In genomic region chr4:148232615-148233014, GRCm38 (mm10) we compare ENCODE assay signal across 18 mouse cellular contexts. TPM values are rescaled to one million over a fixed set of nuclear protein-coding genes. Genes with fewer than 3 reads are reported as not detected.
A peak's percentile ranks its signal among the peaks of the same experiment; 100 is the strongest.
DNase-seq lines count a peak whose midpoint lies in the region; ATAC-seq lines count a peak whose summit lies in the region.
"Had no signal": no experiment of that assay in that cellular context is flagged by ENCODE, and none has a peak within 500 bp of the region (broad histone marks: within the 10 kb centered on the region; RNA-seq: fewer than 3 reads in every experiment).

No protein-coding gene starts in this region.

- ATAC-seq in hindbrain, embryonic 11.5 days (ENCODE audit: low FRiP score) = peak; percentile 61; the same call in 1 of the 2 replicates
- no peak for ATAC-seq in midbrain, embryonic 14.5 days (ENCODE audit: low FRiP score, low TSS enrichment)
- no peak for ATAC-seq in inflammation-experienced regulatory T-cells, adult 6 months

- no peak overlapping the region for H3K9ac ChIP-seq in hindbrain, embryonic 11.5 days (ENCODE audit: low read depth, low read length)
- H3K9ac ChIP-seq in midbrain, embryonic 14.5 days (replicated peaks; ENCODE audit: low read length) = no peak overlapping the region
- H3K9ac ChIP-seq: embryonic facial prominence, embryonic 12.5 days; limb, embryonic 13.5 days; liver, embryonic 13.5 days; lung, embryonic 14.5 days had no signal

- no peak overlapping the region for H3K4me2 ChIP-seq in hindbrain, embryonic 11.5 days (replicated peaks; ENCODE audit: low read depth, low read length)
- no peak overlapping the region for H3K4me2 ChIP-seq in midbrain, embryonic 14.5 days (ENCODE audit: low read length)
- H3K4me2 ChIP-seq: embryonic facial prominence, embryonic 12.5 days; limb, embryonic 13.5 days; liver, embryonic 13.5 days; lung, embryonic 14.5 days had no signal

- WGBS in hindbrain, embryonic 11.5 days = 56% methylated on average over 10 of the region's 10 CpGs
- WGBS in hindbrain, embryonic 10.5 days = 64% methylated on average over 10 of the region's 10 CpGs
- 40% methylated on average over 10 of the region's 10 CpGs for WGBS in midbrain, embryonic 14.5 days

- no peak overlapping the region for H3K4me3 ChIP-seq in hindbrain, embryonic 11.5 days (ENCODE audit: low read depth, low read length)
- no peak overlapping the region for H3K4me3 ChIP-seq in hindbrain, embryonic 10.5 days
- H3K4me3 ChIP-seq in midbrain, embryonic 14.5 days (replicated peaks; ENCODE audit: low read depth, low read length) = no peak overlapping the region
- H3K4me3 ChIP-seq: embryonic facial prominence, embryonic 12.5 days; limb, embryonic 13.5 days; liver, embryonic 13.5 days had no signal

- no peak overlapping the region for H3K27ac ChIP-seq in hindbrain, embryonic 11.5 days (ENCODE audit: low read depth, low read length)
- H3K27ac ChIP-seq in hindbrain, embryonic 10.5 days = no peak overlapping the region
- no peak overlapping the region for H3K27ac ChIP-seq in midbrain, embryonic 14.5 days (replicated peaks; ENCODE audit: low read depth, low read length)
- H3K27ac ChIP-seq: embryonic facial prominence, embryonic 12.5 days; limb, embryonic 13.5 days; liver, embryonic 13.5 days had no signal

- H3K27me3 ChIP-seq in hindbrain, embryonic 11.5 days (ENCODE audit: control insufficient read depth, insufficient read depth, low read length) = peaks cover 2% of the 10 kb centered on the region; the same call in 1 of the 2 replicates
- peaks cover 3% of the 10 kb centered on the region; the same call in 1 of the 2 replicates for H3K27me3 ChIP-seq in hindbrain, embryonic 10.5 days (ENCODE audit: insufficient read depth, poor library complexity, severe bottlenecking)
- H3K27me3 ChIP-seq in midbrain, embryonic 14.5 days (ENCODE audit: control insufficient read depth, insufficient read depth, low read length) = no peaks in the 10 kb centered on the region
- H3K27me3 ChIP-seq: embryonic facial prominence, embryonic 12.5 days; limb, embryonic 13.5 days; liver, embryonic 13.5 days had no signal

- H3K9me3 ChIP-seq in hindbrain, embryonic 11.5 days (ENCODE audit: control insufficient read depth, low read length) = no peaks in the 10 kb centered on the region
- no peaks in the 10 kb centered on the region for H3K9me3 ChIP-seq in hindbrain, embryonic 10.5 days
- H3K9me3 ChIP-seq in midbrain, embryonic 14.5 days (ENCODE audit: control insufficient read depth, low read length) = no peaks in the 10 kb centered on the region
- H3K9me3 ChIP-seq: embryonic facial prominence, embryonic 12.5 days; G1E; limb, embryonic 13.5 days; liver, embryonic 13.5 days had no signal

- no peaks in the 10 kb centered on the region for H3K36me3 ChIP-seq in hindbrain, embryonic 11.5 days (ENCODE audit: control insufficient read depth, insufficient read depth, low read length)
- no peaks in the 10 kb centered on the region for H3K36me3 ChIP-seq in hindbrain, embryonic 10.5 days
- no peaks in the 10 kb centered on the region for H3K36me3 ChIP-seq in midbrain, embryonic 14.5 days (ENCODE audit: control insufficient read depth, insufficient read depth, low read length)
- H3K36me3 ChIP-seq: embryonic facial prominence, embryonic 12.5 days; G1E; limb, embryonic 13.5 days; liver, embryonic 13.5 days had no signal

- no peaks in the 10 kb centered on the region for H3K4me1 ChIP-seq in hindbrain, embryonic 11.5 days (replicated peaks; ENCODE audit: control insufficient read depth, insufficient read depth, low read length)
- H3K4me1 ChIP-seq in hindbrain, embryonic 10.5 days (replicated peaks) = peaks cover 16% of the 10 kb centered on the region
- peaks cover 27% of the 10 kb centered on the region for H3K4me1 ChIP-seq in midbrain, embryonic 14.5 days (ENCODE audit: control insufficient read depth, insufficient read depth, low read length)
- H3K4me1 ChIP-seq: embryonic facial prominence, embryonic 12.5 days; limb, embryonic 13.5 days; liver, embryonic 13.5 days had no signal

- peak; percentile 58 to 67 for DNase-seq in cerebellum, postnatal 10 days
- DNase-seq in cerebellum, postnatal 4 days (ENCODE audit: low spot score in 2 of 2) = no peak
- no peak for DNase-seq in hindbrain, embryonic 11.5 days (ENCODE audit: low spot score)
- no peak for DNase-seq in hindbrain, embryonic 10.5 days (ENCODE audit: low spot score)
- DNase-seq in brain, adult 2 months (ENCODE audit: low read depth, low spot score) = peak; percentile 31
- peak; percentile 34 for DNase-seq in midbrain, embryonic 14.5 days
- DNase-seq in kidney, postnatal 14 days = no peak
- DNase-seq: adrenal gland, postnatal 25 days; kidney, adult 11 months; layer of hippocampus, postnatal 36 days; liver, embryonic 13.5 days; lung, embryonic 14.5 days; lung, postnatal 36 days; right cerebral cortex, postnatal 4 days had no signal

RNA-seq across cellular contexts. Expression of gene Disp3, which starts 55.1 kb away (rescaled TPM):
- 6.4 and 7.0 TPM in 2 replicates for polyA plus RNA-seq in hindbrain, embryonic 11.5 days (2014; fragmentation: Nextera tagmentation; extraction: Ambion mirVana)
- 3.7 and 10.7 TPM in 2 replicates for polyA plus RNA-seq in hindbrain, embryonic 10.5 days (2016; fragmentation: Nextera tagmentation; extraction: Ambion mirVana)
- polyA plus RNA-seq in midbrain, embryonic 14.5 days (2014; fragmentation: Nextera tagmentation; extraction: Ambion mirVana) = 10.6 and 11.8 TPM in 2 replicates
- not detected for polyA plus RNA-seq in inflammation-experienced regulatory T-cells, adult 6 months (2017; shearing (Covaris generic))

Comparison
In these comparisons a context has a peak if more than half of its experiments do, and no peak if none do; other contexts are left out.
1. DNase-seq: peak in cerebellum, postnatal 10 days (2 of 2), brain, adult 2 months (single experiment) and midbrain, embryonic 14.5 days (single experiment); none in cerebellum, postnatal 4 days (0 of 2), hindbrain, embryonic 11.5 days (single experiment), hindbrain, embryonic 10.5 days (single experiment) and kidney, postnatal 14 days (single experiment).